ENCODE assay signal across 21 mouse cellular contexts in the genomic region with DNA sequence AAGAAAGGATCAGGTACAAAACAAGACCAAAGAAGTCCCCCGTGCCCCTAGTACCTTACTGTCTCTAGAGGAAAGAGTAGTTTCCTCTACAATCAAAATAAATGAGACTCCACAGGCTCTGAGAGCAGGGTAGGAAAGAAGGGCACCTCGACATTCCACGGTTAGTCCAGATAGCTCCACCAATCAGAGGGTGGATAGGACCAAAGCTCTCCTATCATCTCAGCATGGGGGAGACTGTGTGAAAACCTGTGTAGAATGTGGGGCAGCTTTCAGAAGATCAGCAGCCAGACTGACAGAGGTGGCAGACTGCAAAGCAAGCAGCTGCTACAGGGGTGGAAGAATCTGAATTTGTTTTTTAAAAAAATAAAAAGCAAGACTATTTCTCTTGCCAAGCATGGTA. TPM values are rescaled to one million over a fixed set of nuclear protein-coding genes. Genes with fewer than 3 reads are reported as not detected.
DNase-seq lines count a peak whose midpoint lies in the region; ATAC-seq and TF ChIP-seq lines count a peak whose summit lies in the region.
"Had no signal": no experiment of that assay in that cellular context is flagged by ENCODE, and none has a peak within 500 bp of the region (broad histone marks: within the 10 kb centered on the region; RNA-seq: fewer than 3 reads in every experiment).

No protein-coding gene starts in this region.

- peak overlapping the region; percentile 26 for H3K4me2 ChIP-seq in forebrain, embryonic 15.5 days (replicated peaks)
- H3K4me2 ChIP-seq: kidney, embryonic 15.5 days; liver, embryonic 15.5 days had no signal

- no peak for TF ChIP-seq CTCF in heart, adult 2 months (IDR thresholded peaks at IDR 0.05)
- TF ChIP-seq CTCF in kidney, adult 2 months (conservative IDR thresholded peaks at IDR 0.05; ENCODE audit: insufficient read depth, insufficient read length, low read depth, low read length): no peak

- peak; percentile 65 for ATAC-seq in forebrain, embryonic 15.5 days (replicated peaks)

- no peak for TF ChIP-seq EP300 in heart, adult 2 months (IDR thresholded peaks at IDR 0.05; ENCODE audit: insufficient read depth, low read depth, low read length)

- peak overlapping the region; percentile 43 for H3K27ac ChIP-seq in heart, adult 2 months
- peak overlapping the region; percentile 51 for H3K27ac ChIP-seq in kidney, adult 2 months (ENCODE audit: insufficient read depth, low read depth, low read length)
- peak overlapping the region; percentile 88 for H3K27ac ChIP-seq in forebrain, embryonic 15.5 days (replicated peaks)
- H3K27ac ChIP-seq: left cerebral cortex, adult 2 months had no signal

- peaks cover 4% of the 10 kb centered on the region; the same call in 1 of the 2 replicates for H3K4me1 ChIP-seq in heart, adult 2 months (ENCODE audit: control insufficient read depth, insufficient read depth, low read length)
- no peaks in the 10 kb centered on the region for H3K4me1 ChIP-seq in kidney, adult 2 months (ENCODE audit: control insufficient read depth, insufficient read depth, low read length)
- peaks cover 27% of the 10 kb centered on the region for H3K4me1 ChIP-seq in forebrain, embryonic 15.5 days
- H3K4me1 ChIP-seq: liver, embryonic 15.5 days had no signal

- no peaks in the 10 kb centered on the region for H3K79me2 ChIP-seq in heart, adult 2 months (replicated peaks; ENCODE audit: control insufficient read depth, insufficient read depth, low read length)

- no peaks in the 10 kb centered on the region for H3K27me3 ChIP-seq in heart, adult 2 months (ENCODE audit: control insufficient read depth, insufficient read depth, low read length)
- no peaks in the 10 kb centered on the region for H3K27me3 ChIP-seq in kidney, adult 2 months (replicated peaks; ENCODE audit: control insufficient read depth, insufficient read depth, low read length)
- H3K27me3 ChIP-seq in forebrain, embryonic 15.5 days: no peaks in the 10 kb centered on the region
- H3K27me3 ChIP-seq: kidney, embryonic 15.5 days; liver, embryonic 15.5 days had no signal

- TF ChIP-seq POLR2A in heart, adult 2 months (IDR thresholded peaks at IDR 0.05; ENCODE audit: insufficient read depth, low read depth, low read length): no peak
- no peak for TF ChIP-seq POLR2A in kidney, adult 2 months (IDR thresholded peaks at IDR 0.05; ENCODE audit: low read depth, low read length)

- intact Hi-C loops in heart, adult 2 months (cut with DNase I): no loop called here
- intact Hi-C loops in heart, postnatal 36 days (cut with DNase I): no loop called here

- H3K9me3 ChIP-seq in forebrain, embryonic 15.5 days: no peaks in the 10 kb centered on the region
- H3K9me3 ChIP-seq: kidney, embryonic 15.5 days; liver, embryonic 15.5 days had no signal

- no peak overlapping the region for H3K4me3 ChIP-seq in heart, adult 2 months
- no peak overlapping the region for H3K4me3 ChIP-seq in kidney, adult 2 months (ENCODE audit: insufficient read depth, low read depth, low read length)
- H3K4me3 ChIP-seq in forebrain, embryonic 15.5 days: no peak overlapping the region
- H3K4me3 ChIP-seq: erythroblast, embryonic 14.5 days; kidney, embryonic 15.5 days; left cerebral cortex, adult 2 months; liver, embryonic 15.5 days had no signal

- 33% methylated on average over 3 of the region's 3 CpGs for WGBS in heart, adult 2 months
- WGBS in kidney, adult 2 months: 54% methylated on average over 3 of the region's 3 CpGs
- 28% methylated on average over 3 of the region's 3 CpGs for WGBS in forebrain, embryonic 15.5 days

- peaks cover 23% of the 10 kb centered on the region for H3K36me3 ChIP-seq in heart, adult 2 months (ENCODE audit: control insufficient read depth, insufficient read depth, low read length)
- peaks cover 2% of the 10 kb centered on the region; the same call in 1 of the 2 replicates for H3K36me3 ChIP-seq in kidney, adult 2 months (ENCODE audit: control insufficient read depth, insufficient read depth, low read length)
- H3K36me3 ChIP-seq in forebrain, embryonic 15.5 days: peaks cover 44% of the 10 kb centered on the region

- DNase-seq in heart, adult 2 months: no peak
- DNase-seq in heart, postnatal 36 days: no peak
- no peak for DNase-seq in kidney, adult 2 months
- no peak for DNase-seq in kidney, postnatal 25 days
- DNase-seq in brain, adult 2 months (ENCODE audit: low read depth, low spot score): peak; percentile 73
- DNase-seq in c-Kit-positive CD71-positive TER-119-positive erythroid progenitor cells, embryonic 14.5 days (ENCODE audit: low spot score): no peak
- no peak for DNase-seq in kidney, adult 9 months
- DNase-seq: cerebellum, adult 18-20 months; lung, postnatal 14 days; retina, postnatal 1 day; thymus, adult 18-20 months had no signal

- no peak overlapping the region for H3K9ac ChIP-seq in heart, adult 2 months (ENCODE audit: low read depth, low read length)
- H3K9ac ChIP-seq in forebrain, embryonic 15.5 days (replicated peaks): no peak overlapping the region; the same call in 1 of the 2 replicates
- H3K9ac ChIP-seq: kidney, embryonic 15.5 days; liver, embryonic 15.5 days had no signal

RNA-seq across cellular contexts. Expression of a gene that starts 3.3 kb away (rescaled TPM):
- total RNA-seq in heart, adult 2 months (2021): not detected
- not detected in 2 replicates for polyA plus RNA-seq in heart, adult 2 months (2012; rRNA removed)
- not detected for total RNA-seq in heart, postnatal 36 days (2021)
- polyA plus RNA-seq in kidney, adult 2 months (2012; rRNA removed): not detected in 2 replicates
- not detected in 2 replicates for polyA plus RNA-seq in forebrain, embryonic 15.5 days (2015; fragmentation: Nextera tagmentation; extraction: Ambion mirVana)
- total RNA-seq: heart, adult 8-10 months; layer of hippocampus, adult 18-20 months; left cerebral cortex, adult 2 months had no signal
- polyA plus RNA-seq: erythroblast, embryonic 14.5 days; kidney, embryonic 15.5 days; limb, embryonic 11.5 days; liver, embryonic 15.5 days; neural tube, embryonic 11.5 days; urinary bladder, adult 2 months had no signal

RNA-seq across cellular contexts. Expression of a gene that starts 17.8 kb away (rescaled TPM):
- 10 to 100 TPM; 47.5 to 53.5 TPM for total RNA-seq in heart, adult 2 months (2021)
- 54.3 and 73.2 TPM in 2 replicates for polyA plus RNA-seq in heart, adult 2 months (2012; rRNA removed)
- 10 to 100 TPM; 54.1 to 56.6 TPM for total RNA-seq in heart, postnatal 36 days (2021)
- polyA plus RNA-seq in kidney, adult 2 months (2012; rRNA removed): 59.8 and 62.3 TPM in 2 replicates
- polyA plus RNA-seq in forebrain, embryonic 15.5 days (2015; fragmentation: Nextera tagmentation; extraction: Ambion mirVana): 54.9 and 58.1 TPM in 2 replicates

RNA-seq across cellular contexts. Expression of a gene that starts 35.8 kb away (rescaled TPM):
- 10 to 100 TPM in 1 of 2 experiments, 1 to 10 TPM in 1; 9.4 to 12.4 TPM for total RNA-seq in heart, adult 2 months (2021)
- 5.7 and 8.3 TPM in 2 replicates for polyA plus RNA-seq in heart, adult 2 months (2012; rRNA removed)
- 1 to 10 TPM; 8.4 to 9.7 TPM for total RNA-seq in heart, postnatal 36 days (2021)
- polyA plus RNA-seq in kidney, adult 2 months (2012; rRNA removed): 12.2 and 14.9 TPM in 2 replicates
- polyA plus RNA-seq in forebrain, embryonic 15.5 days (2015; fragmentation: Nextera tagmentation; extraction: Ambion mirVana): 24.2 and 26.7 TPM in 2 replicates
